Mouse (Mus musculus) E14TG2a.4 (cell line): Measurements from ENCODE around the gene Rbpj.

Experiments used
- CTCF ChIP-seq: conservative IDR thresholded peaks from 2 replicates; pipeline ENCODE4 v1.5.1; 2014; ENCODE audit warnings: low read length
- POU5F1 ChIP-seq: IDR thresholded peaks from 2 replicates; pipeline ENCODE4 v1.6.1; 2014; ENCODE audit warnings: low read length, borderline replicate concordance

- TF ChIP-seq CTCF (no peak), POU5F1 (no peak)
Measured at GRCm38 (mm10) chr5:53490697-53491099, 24.7 kb downstream of the Rbpj start.
